Mouse (Mus musculus): ENCODE data around the gene Pigo.

Gene Pigo

DNA sequence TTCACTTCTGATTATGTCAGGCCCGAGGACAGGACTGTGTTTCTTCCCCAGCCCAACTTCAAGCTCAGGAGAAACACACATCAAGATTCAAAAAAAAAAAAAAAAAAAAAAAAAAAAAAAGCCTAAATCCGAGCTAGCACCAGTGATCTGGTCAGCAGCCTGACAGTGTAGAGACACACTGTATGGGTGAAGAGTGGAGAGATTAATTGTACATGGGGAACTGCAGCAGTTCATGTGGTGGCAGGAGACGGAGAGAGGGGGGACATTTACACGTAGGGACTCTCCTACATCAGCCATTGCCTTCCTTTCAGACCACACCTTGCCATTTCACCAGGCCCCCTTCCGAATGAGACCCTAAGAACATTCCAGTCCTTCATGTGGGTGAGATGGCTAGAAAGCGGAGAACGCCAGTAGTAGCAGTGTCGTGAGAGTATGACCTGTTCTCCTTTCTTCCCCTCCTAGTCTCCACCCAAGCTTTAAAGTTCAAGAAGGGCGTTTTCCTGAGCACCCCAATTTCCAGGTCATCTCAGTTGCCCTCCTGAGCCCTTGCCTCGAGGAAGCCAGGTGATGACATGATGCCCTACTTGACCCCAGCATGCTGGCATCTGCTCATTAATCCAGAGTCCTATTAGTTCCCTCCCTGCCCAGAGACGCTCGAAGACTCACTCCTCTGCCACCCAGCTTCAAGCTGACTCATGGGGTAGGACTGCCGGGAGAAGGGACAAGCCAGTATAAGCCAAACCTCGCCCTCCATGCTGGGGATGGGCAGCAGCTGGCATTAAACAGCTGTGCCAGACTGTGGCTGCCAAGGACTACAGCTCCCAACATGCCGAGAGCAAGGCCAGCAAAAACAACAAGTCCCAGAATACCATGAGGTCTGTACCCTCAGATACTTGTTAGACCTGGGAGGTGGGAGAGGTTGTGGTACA is 13.2 kb upstream of the Pigo start:
- in situ Hi-C loops (cut with MboI, MseI): loop anchor here (25.0 kb wide), 1 partner anchor 1477 kb away; the partner anchor contains the start of genes Dnaic1 and Fam219a

DNA sequence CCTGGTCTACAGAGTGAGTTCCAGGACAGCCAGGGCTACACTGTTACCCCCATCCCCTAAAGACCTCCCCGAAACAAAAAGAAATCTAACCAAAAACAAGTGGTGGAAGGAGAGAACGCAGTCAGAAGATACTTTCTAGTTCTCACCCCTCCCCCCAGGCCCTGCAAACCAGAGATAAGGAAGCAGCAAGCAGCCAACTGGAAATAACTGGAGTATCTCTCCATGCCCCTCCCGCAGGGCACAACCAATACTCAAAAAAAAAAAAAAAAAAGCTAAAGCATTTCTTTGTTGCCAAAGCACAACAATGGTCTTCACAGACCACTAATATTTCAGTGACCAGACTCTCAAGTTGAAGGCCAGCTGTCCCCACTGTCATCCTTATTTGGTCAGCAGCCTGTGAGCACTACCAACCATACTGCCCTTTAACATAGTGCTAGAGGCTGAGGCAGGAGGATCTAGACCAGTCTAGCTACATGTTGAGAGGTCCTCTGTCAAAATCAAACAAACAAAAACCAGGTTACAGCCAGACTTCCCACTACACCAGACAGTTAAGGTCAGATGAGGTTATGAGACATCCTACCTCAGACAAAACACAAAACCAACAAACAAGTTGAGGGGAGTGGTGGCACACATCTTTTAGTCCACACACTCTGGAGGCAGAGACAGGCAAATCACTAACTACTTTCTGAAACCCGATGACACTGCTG is 12.4 kb upstream of the Pigo start:
- in situ Hi-C loops (cut with MboI, MseI): loop anchor here (25.0 kb wide), 1 partner anchor 1476 kb away; the partner anchor contains the start of genes Dnaic1 and Fam219a

DNA sequence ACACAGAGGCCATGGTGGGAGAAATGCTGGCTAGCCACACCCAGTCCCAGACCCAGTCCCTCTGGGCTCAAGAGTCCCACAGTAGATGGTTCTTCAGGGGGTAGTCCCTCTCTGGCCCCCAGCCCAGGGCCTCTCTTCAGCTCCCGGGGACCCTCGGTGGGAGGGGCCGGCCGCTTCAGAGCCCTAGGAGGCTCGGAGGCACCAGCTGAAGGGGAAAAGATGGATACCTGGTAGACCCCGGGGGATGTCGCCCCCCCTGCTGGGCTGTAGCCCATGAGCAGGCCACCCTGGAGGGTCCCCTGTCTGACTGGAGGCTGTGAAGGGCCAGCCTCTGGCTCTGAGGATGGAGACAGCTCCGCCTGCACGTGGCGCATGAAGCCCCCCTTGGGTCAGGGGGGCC is 10.7 kb upstream of the Pigo start:
- in situ Hi-C loops (cut with MboI, MseI): loop anchor here (25.0 kb wide), 1 partner anchor 1474 kb away; the partner anchor contains the start of genes Dnaic1 and Fam219a

DNA sequence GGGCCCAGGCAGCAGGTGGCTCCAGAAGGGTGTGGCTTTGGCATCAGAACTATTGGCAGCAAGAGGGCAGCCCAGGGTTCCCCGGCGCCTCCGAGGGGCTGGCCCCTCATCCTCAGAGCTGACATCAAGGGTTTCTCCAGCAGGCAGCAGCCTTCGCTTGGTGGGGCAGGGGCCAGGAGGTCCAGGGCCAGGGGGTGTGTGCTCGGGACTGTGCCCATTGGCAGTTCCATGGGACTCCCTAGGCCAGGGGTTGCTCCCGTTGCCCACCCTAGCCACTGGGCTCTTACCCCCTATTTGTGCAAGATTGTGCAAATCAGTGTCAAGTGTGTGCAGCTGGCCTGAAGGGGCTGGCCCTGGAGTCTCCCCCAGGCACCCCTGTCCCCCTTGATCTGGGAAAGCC is 10.2 kb upstream of the Pigo start:
- in situ Hi-C loops (cut with MboI, MseI): loop anchor here (25.0 kb wide), 1 partner anchor 1474 kb away; the partner anchor contains the start of genes Dnaic1 and Fam219a

DNA sequence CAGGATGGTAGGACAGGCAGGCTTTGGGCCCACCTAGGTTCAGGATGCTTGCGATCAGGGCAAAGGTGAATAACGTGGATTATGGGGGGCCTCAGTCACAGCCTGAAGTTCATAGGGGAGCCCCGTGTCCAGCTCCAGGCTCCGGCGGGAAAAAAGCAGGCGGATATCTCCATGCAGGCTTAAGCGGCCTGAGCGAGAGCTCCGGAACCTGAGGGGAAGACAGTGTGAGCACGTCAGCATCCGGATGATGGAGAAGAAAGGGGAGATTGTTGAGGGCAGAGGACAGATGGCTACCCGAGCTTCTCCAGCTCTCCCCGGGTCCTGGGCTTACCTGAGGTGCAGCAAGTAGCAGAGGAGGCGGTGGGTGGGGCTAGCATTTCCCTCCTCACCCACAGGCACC is 7.9 kb upstream of the Pigo start:
- in situ Hi-C loops (cut with MboI, MseI): loop anchor here (25.0 kb wide), 1 partner anchor 1471 kb away; the partner anchor contains the start of genes Dnaic1 and Fam219a

DNA sequence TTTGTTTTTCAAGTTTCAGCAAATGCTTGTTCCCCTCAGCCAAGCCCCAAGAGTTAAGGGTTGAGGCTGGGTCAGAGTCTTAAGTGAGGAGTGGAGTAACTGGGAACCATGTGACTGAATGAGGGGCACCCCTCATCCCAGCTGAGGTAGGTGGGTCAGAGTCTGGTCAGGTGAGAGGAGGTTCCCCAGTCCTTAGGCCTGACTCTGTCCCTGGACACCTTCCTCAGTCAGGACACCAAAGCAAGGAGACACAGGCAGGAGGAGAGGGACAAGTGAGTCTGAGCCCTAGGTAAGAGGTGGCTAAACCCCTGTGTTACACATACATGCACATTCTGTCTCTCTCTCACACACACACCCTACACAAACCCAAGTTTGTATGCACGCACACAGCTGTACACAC is 6.9 kb upstream of the Pigo start:
- in situ Hi-C loops (cut with MboI, MseI): loop anchor here (25.0 kb wide), 1 partner anchor 1470 kb away; the partner anchor contains the start of genes Dnaic1 and Fam219a

DNA sequence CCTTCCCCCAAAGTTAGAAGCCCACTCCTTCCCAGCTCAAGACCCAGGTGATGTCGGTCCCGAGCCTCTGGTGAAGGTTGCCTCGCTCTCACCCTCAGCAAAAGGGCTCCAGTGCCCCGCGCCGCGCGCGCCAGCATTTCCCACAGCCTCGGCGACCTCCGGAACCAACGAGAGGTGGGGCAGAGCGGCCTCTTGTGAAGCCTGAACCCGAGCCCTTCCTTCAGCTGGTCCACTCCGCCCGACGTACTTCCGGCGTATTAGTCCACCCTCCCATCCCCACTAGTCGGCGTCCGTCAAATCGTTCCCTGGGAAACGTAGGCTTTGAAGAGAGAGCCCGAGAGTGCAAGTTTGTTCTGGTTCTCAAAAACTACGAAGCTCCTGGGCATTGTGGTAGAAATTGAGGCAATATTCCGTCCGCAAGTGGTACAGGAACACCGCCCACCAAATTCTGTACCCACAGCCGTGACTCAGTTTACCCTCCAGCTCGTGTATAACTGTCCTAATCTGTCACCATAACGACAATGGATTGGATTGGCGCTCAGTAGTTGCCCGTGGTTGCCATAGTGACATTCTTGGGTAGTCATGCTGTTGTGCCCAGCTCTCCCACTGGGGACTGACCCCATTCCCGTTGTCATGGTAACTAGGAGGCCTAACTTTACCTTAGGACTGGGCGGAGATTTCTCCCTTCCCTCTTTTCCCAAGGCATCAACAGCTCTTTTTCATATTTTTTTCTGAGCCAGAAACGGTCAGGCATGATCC is 5.8 kb upstream of the Pigo start, which contains the start of gene Stoml2:
Gene Stoml2, minus strand, starts transcription at position 474 of the 759 bp plus-strand sequence.
- in situ Hi-C loops (cut with MboI, MseI): loop anchor here (25.0 kb wide), 1 partner anchor 1469 kb away; the partner anchor contains the start of genes Dnaic1 and Fam219a

DNA sequence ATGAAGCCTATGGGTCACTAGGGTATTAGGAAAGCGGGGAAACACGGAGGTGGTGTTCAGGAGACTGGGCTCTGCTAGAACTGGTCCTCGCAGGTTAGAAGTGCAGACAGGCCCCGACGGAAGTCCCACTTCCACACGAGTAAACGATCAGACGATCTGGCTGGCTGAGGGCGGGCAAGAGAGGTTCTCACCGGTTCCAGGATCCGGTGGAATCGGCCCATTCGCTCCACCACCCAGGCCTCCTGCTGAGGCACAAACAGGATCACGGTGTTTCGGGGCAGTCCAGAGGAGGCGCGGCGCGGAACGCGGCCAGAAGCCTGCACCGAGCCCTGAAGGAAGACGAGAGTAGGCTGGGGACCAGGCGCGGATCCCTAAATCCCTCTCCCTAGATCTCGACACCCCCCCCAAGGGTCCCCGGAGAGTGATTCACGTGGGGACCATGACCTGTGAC is 5.2 kb upstream of the Pigo start:
- in situ Hi-C loops (cut with MboI, MseI): loop anchor here (25.0 kb wide), 1 partner anchor 1469 kb away; the partner anchor contains the start of genes Dnaic1 and Fam219a

DNA sequence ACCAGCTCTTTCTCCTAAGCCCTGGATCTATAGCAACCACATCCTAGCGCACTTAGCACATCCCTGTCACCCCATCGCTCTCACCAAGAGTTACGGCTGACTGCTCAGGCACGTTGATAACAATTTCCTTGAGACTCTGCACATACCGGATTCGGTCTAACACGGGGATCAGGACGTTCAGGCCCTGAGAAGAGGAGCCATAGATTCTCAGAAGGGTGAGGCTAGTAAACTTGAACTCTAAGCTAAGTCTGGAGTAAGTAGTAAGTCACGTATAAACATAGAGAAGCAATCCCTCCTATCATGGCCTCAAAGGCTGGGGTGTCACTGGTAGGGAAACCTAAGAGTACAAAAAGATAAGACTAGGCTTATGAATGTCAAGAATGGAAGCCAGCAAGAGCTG is 4.7 kb upstream of the Pigo start:
- in situ Hi-C loops (cut with MboI, MseI): loop anchor here (25.0 kb wide), 1 partner anchor 1468 kb away; the partner anchor contains the start of genes Dnaic1 and Fam219a

DNA sequence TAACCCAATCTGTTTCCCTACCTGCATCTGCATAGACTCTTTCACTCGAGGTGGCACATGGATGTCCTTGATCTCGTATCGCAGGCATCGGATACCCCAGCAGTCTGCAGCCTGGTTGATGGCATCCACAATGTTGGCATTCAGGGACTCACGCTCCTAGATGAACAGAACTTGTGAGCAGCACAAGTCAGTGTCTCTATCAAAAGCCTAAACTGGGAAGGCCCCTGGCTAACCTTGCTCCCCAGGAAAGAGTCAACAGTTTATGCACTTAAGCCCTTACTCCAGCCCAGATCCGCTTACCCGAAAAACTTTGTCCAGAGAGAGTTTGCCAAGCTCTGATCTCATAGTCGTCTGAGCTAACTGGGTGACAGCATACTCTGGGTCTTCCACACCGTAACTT is 4.1 kb upstream of the Pigo start:
- in situ Hi-C loops (cut with MboI, MseI): loop anchor here (25.0 kb wide), 1 partner anchor 1467 kb away; the partner anchor contains the start of genes Dnaic1 and Fam219a

DNA sequence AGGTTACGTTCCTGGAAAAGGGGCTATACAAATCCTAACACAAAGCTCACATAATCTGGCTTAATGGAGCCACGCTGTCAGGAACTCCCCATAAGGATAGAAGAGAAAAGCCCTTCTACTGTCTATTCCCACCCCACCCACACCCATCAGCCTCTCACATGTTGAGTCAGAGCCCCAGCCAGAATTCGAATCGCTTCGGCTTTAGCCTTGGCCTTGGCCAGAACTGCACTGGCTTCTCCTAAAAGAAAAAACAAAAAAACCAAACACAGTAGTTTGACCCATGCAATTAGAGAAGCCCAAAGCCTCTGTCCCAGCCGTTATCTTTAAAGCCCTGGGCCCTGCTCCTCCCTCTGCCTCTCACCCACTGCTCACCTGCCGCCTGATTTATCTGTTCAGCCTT is 3.5 kb upstream of the Pigo start:
- in situ Hi-C loops (cut with MboI, MseI): loop anchor here (25.0 kb wide), 1 partner anchor 1467 kb away; the partner anchor contains the start of genes Dnaic1 and Fam219a

DNA sequence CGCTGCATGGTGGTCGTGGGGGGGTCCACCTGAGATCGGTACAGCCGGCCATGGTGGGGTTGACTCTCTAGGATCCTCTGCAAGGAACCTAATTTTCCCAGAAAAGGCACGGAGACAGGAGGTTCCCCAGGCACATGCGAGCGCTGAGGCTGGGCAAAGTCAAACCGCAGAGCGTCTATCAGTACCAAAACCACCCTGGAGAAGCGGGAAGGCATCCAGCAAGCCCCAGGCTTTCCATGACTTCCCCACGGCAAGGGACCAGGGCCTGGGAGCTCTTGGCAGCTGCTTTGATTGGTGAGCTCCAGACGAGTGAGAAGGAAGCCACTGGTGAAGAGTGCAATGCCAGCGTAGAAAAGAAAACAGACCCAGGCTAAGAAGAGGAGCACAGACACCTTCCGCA is 946 bp downstream of the Pigo start:
- in situ Hi-C loops (cut with MboI, MseI): loop anchor here (25.0 kb wide), 1 partner anchor 1462 kb away; the partner anchor contains the start of genes Dnaic1 and Fam219a

DNA sequence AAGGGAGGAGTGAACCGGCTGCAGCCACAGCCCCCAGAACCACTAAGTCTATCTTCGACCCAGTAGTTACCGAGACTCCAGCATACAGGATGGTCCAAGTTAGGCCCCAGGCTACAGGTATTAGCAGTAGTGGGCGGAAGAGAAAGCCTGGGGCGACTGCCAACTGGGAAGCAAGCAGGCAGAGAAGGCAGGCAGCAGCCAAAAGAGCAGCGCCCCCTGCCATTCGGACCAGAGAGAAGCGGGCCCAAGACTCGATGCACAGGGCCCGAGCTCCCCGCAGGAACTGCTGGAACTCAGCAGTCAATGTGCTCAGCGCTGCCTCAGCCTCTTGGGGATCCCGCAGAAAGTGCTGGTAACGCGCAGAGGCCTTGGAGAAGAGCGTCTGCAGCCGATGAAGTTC is 4.3 kb downstream of the Pigo start:
- in situ Hi-C loops (cut with MboI, MseI): no loop called here

DNA sequence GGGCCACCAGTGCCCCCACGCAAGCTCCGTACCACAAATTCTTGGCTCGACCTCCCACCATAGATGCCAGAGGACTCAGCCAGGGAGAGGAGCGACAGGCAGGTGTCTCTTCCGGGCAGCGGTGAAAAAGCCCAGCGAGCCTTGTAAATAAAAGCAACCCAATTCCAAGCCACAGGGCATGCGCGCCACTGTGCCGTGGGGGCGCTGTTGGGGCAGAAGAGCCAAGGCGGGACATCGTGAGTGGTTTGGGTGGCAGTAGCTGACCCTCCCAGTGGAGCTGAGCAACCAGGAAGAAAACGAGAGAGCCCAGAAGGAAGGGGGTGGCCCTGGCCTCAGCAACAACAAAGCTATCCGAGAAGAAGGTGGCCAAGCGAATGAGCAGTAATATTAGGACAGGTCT is 4.7 kb downstream of the Pigo start:
- in situ Hi-C loops (cut with MboI, MseI): no loop called here

DNA sequence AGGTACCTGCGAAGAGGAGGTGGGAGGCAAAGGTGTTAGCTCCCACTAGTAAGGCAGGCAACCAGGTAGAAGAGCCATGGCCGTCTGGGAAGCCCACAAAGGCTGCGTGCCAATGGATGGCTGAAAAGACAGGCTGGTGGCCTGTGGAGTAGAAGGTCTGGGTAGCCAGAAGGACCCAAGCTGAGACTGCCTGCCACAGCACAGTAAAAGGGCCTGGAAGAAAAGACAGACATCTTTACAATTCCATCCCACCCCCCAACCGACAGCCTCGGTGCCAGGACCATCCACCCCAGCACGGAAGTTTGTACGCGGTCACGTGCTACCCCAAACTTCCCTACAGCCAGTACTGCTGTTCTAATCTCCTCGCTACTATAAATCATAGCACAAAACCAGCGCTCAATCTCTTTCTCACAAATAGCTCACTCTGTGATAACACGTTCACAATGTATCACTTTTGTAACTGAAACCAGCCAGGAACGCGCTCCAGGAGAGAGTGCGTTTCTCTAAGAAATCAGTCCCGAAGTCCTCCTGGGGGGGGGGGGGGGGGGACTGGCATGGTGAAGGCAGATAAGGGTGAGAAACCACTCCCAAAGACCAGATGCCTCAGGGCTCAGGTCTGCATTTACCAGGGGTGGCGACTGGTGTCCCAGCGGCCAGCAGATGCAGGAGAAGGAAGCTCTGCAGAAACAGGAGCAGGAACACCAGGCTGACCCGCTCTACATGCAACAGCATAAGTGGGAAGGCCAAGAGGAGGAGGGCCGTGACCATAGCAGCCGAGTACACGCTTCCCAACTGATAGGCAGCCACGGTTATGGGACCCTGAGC is 5.8 kb downstream of the Pigo start:
- in situ Hi-C loops (cut with MboI, MseI): loop anchor here (10.0 kb wide), 2 partner anchors 945 to 1675 kb away; partner anchors contain the start of gene Ubap1

DNA sequence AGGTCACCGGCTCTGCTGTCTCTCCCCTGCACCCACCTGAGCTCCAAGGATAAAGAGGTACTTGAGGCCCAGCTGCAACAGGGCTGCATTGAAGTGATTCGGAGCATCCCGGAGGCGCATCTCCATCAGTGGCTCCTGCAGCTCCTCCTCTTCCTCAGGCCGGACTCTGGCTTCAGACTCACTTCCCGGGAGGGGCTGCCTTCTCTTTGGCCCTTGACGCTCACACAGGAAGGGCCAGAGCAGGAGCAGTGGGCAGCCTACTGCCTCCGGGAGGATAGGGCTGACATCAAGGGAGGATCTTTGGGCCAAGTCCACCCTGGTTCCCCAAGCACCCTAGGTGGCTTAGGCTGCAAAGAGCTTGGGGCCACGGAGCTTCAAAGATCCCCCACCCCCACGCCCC is 6.4 kb downstream of the Pigo start:
- in situ Hi-C loops (cut with MboI, MseI): loop anchor here (10.0 kb wide), 2 partner anchors 946 to 1674 kb away; partner anchors contain the start of gene Ubap1

DNA sequence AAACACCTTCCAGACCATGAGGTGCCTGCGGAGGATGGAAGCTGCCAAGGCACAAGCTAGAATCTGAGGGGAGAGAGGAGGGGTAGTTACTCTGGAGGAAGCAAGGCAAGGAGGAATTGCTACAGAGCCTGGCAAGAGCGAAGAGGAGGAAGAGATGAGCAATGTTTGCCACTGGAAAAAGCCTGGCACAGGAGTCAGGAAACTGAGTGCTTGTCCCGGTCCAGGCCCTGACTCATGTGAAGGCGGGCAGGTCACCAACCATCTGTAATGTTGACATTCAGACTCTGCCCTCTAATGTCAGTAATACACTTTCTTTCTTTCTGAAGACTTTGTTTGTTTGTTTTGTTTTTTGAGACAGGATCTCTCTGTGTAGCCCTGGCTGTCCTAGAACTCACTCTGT is 7.5 kb downstream of the Pigo start:
- in situ Hi-C loops (cut with MboI, MseI): loop anchor here (10.0 kb wide), 2 partner anchors 947 to 1673 kb away; partner anchors contain the start of gene Ubap1

DNA sequence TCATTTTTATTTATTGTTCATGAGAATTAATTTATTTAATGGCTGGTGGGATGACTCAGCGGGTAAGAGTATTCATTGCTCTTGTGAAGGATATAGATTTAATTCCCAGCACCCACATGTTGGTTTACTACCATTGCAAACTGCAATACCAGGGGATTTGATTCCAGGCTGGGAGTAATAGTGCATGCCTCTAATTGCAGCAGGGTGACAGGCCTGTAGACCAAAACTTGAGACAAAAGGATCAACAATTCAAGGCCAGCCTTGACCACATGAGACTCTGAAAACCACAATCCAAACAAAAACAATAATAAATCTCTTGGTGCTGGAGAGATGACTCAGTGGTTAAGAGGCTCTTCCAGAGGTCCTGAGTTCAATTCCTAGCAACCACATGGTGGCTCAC is 13.5 kb downstream of the Pigo start:
- in situ Hi-C loops (cut with MboI, MseI): loop anchor here (5.0 to 10.0 kb wide), 3 partner anchors 953 to 1740 kb away; partner anchors contain the start of gene Ubap1
